Mouse (Mus musculus) CD8-positive naive resting alpha-beta T cell, adult 2 months (primary cell): ENCODE data around the gene Zfp42.
"Not testable (repeated sequence)": the region's sequence is repeated elsewhere in the genome, so short reads cannot be mapped to it uniquely, and the experiment has no call there.

Source experiments
- DNase-seq, 2 experiments: peaks; one replicate each; pipeline ENCODE4 v3.0.0; 2022; ENCODE audit warnings: low read depth in 2 of 2, low spot score in 2 of 2

Zfp42 gene

GRCm38 (mm10) chr8:43306896-43307295 lies at the start of gene Zfp42:
Gene Zfp42, minus strand, starts transcription at chr8:43306980.
- DNase-seq: no peak

GRCm38 (mm10) chr8:43356069-43356770 lies 49.4 kb upstream of the Zfp42 start:
- DNase-seq: no peak

DNA sequence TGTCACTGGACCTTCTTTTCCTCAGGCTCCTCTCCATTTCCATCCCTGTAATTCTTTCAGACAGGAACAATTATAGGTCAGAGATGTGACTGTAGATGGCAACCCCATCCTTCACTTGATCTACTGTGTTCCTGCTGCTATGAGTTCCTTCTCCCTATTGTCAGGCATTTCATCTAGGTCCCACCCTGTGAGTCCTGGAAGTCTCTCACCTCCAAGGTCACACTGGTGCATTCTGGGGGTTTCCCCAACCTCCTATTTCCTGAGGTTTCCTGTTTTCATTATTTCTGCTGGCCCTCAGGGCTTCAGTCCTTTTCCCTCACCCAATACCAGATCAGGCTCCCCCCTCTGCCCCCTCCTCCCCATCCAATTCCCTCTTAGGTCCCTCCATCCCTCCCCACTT lies 45.5 kb upstream of the Zfp42 start:
- DNase-seq: not testable (repeated sequence)

DNA sequence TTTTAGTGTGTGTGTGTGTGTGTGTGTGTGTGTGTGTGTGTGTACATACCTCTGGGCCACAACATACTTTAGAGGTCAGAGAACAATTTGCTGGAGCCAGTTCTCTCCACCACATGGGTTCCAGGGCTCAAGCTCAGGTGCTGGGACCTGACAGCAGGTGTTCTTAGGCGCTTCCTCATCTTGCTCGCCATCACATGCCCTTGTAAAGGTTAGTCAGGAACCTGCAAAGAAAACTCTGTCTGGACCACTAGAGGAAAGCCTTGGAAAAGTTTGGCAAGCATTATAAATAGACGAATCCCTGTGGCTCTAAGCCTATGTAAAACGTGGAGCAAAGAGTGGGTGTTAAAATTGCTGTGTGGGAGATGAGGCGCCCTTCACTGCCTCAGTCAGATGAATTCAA lies 31.8 kb upstream of the Zfp42 start:
- DNase-seq: no peak

- DNase-seq: no peak
These were observed 26.7 kb upstream of the Zfp42 start for GRCm38 (mm10) chr8:43333465-43333864.

DNA sequence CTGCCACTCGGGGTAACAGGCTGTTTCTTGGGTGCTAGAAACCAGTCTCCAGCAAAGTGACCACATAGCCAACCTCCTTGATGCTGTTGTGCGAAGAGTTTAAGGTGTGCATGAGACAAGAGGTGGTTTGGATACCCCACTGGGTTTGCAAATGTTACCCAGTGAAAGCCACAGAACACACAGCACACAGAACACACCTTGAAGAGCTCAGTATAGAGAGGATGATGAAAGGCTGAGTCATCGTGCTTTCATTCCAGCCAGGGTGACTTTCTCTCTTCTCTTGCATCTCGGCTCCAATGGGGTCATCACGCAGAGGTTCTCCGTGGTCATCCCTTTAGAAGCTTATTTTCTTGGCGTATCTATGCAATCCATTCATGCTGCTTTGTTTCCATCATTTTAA lies 24.9 kb upstream of the Zfp42 start:
- no peak for DNase-seq

DNA sequence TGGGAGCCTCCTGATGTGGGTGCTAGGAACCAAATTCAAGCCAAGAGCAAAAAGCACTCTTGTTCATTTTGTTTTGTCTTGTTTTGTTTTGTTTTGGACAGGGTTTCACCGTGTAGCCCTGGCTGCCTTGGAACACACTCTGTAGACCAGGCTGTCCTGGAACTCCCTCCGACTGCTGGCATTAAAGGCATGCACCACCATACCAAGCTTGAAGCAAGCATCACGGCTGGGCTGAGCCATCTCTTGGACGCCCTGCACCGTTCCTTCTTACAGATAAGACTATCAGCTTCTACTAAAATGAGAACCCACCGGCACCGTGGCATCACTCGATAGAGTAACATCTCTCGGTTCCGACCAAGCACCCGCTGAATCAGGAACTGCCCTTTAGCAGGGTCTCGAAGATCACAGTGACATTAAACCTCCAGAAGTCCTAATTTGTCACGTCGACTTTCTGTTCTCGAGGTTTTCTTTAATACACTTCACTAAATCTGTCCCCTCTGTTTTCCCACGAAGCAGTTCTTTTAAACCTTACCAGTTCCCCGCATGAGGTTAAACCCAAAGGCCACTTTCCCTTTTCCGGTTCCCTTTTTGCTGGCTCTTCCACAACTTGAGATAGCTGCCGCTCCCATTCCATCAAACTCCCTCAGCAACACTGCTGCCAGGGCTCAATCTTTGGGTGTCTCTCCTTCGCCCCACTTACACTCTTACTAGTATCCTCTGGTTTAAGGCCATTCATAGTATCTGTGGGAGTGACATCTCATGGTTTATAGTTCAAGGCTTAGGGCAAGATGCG lies 23.3 kb upstream of the Zfp42 start:
- no peak for DNase-seq

DNA sequence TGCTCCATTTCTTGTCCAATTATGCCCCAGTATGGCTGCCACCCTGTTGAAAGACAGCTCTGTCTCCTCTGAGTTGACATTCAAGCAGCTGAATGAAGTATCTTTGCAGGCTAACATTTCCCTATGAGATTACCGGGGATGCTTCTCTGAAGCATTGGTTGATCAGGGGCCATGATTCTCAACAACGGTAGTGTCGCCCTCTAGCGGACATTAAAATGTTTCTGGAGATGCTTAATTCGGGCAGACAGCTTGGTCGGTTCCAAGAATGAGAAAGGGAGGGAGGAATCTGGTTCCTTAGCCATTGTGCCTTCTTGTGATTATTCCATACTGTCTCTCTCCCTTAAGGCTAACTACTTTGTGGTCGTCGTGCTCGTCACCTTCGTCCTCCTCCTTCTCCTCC lies 21.9 kb upstream of the Zfp42 start:
- no peak for DNase-seq

GRCm38 (mm10) chr8:43320771-43321170 lies 14.0 kb upstream of the Zfp42 start:
- DNase-seq: no peak

DNA sequence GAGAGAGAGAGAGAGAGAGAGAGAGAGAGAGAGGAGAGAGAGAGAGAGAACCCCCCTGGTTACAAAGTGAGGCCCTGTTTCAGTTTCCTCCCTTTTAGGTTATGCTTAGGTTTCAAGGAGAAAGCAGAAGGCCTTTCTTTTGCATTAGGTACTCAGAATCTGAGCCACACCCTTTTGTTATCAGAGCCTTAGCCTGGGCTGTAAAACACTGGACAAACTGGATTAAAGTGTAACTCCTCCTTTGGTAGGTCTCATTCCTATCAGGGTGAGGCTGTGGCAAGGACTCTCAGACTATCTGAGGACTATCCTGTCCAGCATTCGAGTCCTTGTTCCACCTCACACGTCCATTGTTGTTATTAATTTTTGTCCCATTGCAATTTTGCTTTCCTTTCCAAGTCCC lies 1.4 kb upstream of the Zfp42 start:
- no peak for DNase-seq

GRCm38 (mm10) chr8:43305676-43306075 lies 1.1 kb downstream of the Zfp42 start:
- DNase-seq: no peak

GRCm38 (mm10) chr8:43299796-43300195 lies 7.0 kb downstream of the Zfp42 start:
- no peak for DNase-seq

DNA sequence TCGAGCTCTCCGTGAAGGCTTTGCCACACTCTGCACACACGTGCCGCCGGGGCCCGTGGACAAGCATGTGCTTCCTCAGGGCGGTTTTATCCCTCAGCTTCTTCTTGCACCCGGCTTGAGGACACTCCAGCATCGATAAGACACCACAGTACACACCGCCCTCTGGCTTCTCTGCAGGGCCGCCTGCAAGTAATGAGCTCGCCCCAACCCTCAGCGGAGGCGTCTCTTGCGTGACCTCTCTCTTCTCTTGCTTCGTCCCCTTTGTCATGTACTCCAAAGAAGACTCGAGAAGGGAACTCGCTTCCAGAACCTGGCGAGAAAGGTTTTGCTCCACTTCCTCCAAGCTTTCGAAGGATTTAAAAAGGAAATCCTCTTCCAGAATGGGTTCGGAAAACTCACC lies 11.0 kb downstream of the Zfp42 start:
- no peak for DNase-seq

GRCm38 (mm10) chr8:43294191-43294590 lies 12.6 kb downstream of the Zfp42 start:
- no peak for DNase-seq

DNA sequence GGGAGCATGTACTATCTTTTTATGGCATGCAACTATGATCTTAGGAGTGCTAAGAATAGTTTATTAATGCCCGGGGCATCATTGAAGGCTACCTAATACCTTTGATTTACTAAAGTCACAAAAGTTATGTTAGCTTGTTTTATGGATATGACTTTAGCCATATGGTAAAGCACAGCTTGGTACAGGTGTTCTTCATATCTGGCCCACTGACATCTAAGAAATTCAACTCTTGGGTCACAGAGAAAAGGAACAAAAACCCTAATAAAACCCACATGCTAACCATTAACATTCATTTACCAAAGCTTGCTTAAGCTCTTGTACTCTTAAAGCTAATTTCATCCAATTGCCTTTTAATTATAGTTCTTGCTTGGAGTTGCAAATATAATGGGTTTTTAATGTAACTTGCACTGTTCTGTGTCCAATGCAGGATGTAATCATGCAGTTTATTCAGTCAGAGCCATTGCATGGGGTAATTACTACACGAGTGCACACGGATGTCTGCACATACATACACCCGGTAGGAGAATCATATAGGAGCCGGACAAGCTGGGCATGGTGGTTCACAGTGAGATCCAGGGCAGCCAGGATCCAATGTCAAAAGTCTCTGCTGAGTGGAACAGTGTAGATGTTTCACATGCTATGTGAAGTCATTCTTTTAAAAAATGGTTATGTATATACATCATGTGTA lies 16.2 kb downstream of the Zfp42 start:
- DNase-seq: no peak

- DNase-seq: no peak
These were observed 17.0 kb downstream of the Zfp42 start for GRCm38 (mm10) chr8:43289781-43290180.

DNA sequence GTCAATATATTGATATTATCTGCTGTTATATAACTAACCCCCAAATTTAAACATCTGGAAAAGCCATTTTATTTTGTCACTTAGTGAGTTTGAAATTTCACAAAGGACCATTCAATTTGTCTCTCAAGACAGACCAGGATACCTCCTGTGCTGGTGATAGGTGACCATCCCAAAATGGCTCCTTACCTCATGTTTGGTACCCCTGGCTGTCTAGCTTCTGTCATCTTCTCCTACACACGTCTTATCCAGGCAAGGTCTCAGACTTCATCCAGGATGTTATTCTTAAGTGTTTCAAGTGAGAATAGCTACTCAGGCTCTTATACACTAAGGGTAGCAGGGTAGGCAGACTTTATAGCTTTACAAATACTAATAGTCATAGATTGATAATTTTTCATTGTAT lies 17.9 kb downstream of the Zfp42 start:
- DNase-seq: no peak

DNA sequence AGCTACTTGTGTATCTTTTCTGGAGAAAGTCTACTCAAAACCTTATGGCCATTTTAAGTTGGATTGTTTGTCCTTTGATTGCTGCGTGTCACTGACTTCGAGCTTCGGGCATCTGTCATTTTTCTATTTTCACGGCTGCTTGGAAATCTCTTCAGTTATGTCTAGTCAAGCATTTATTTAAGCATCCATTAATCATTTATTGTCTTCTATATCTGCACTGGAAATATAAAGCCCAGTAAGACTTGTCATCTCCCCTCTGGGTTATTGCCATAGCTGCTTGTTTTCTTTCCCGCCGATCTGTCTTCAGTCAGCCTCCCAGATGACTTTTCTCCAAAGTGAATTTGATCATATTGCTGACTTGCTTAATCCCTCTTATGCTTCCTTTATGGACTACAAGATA lies 19.3 kb downstream of the Zfp42 start:
- no peak for DNase-seq

GRCm38 (mm10) chr8:43283231-43283630 lies 23.5 kb downstream of the Zfp42 start:
- DNase-seq: no peak

DNA sequence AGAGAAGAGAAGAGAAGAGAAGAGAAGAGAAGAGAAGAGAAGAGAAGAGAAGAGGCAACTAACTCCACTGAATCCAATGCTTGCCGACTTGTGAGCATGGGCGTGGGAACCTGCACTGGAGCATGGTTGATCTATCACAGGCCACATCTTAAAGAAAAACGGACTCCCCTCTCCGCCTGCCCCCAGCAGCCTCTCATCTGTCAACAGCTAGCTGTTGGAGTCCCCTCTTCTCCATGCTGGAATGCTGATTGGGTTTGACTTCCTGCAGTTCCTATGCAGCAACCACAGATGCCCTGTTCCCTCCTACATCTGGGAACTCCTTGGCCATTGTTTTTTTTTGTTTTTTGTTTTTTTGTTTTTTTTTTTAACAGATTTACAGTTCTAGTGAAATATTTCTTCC lies 28.4 kb downstream of the Zfp42 start:
- no peak for DNase-seq

DNA sequence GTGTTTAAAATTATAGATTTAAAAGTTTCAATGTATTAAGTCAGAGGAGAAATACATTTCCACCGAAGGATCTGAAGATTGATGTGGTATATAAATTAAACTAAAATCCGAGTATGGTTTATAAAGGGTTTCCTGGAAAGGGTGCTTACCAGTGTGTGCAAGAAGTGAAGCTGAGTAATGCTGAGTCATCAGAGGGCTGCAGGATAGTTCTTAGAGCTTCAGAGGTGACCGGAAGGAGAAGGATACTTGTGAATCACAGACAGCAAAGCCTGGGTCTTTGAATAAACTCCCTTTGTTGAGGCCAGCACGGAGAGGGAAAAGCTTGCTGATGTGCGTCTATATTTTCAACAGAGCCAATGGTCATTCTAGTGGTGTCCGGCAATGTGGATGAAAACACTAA lies 45.8 kb downstream of the Zfp42 start:
- DNase-seq: no peak

DNA sequence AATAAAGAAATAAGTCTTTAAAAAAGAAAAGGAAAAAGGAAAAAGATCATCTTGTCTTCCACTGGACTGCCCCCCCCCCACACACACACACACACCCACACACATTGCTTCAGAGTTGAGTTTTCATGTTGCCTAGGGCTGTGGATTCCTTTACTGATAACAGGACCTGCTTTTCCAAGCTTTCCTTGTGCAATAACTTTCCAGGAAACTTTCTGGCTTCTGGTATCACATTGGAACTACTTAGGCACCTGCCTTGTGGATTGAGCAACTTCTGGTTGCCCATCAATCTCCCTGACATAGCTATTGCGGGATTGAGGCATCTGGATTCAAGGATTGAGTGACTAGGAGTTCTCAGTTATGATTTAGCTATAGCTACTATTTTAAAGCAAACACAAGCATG lies 48.9 kb downstream of the Zfp42 start:
- no peak for DNase-seq
